Mouse (Mus musculus): ENCODE results near the gene Emp2. TPM values are rescaled to one million over a fixed set of nuclear protein-coding genes. Genes with fewer than 3 reads are reported as not detected.

Emp2 gene
- 16.7 and 19.3 TPM in 2 replicates for polyA plus RNA-seq (2012; rRNA removed)

- DNase-seq (ENCODE audit: extremely low spot score in 1 of 2, low spot score in 1 of 2), result peak in 1 of 2 experiments; percentile 10
These were observed at the start of gene Emp2 for GRCm38 (mm10) chr16:10313646-10314088. TSS of gene Emp2 (minus strand) at chr16:10313968.

GRCm38 (mm10) chr16:10363061-10363460 lies 49.3 kb upstream of the Emp2 start:
- no peak for DNase-seq (ENCODE audit: extremely low spot score in 1 of 2, low spot score in 1 of 2)

GRCm38 (mm10) chr16:10359241-10359640 lies 45.5 kb upstream of the Emp2 start:
- DNase-seq (ENCODE audit: extremely low spot score in 1 of 2, low spot score in 1 of 2), result no peak

- no peak for DNase-seq (ENCODE audit: extremely low spot score in 1 of 2, low spot score in 1 of 2)
These were observed 44.5 kb upstream of the Emp2 start for GRCm38 (mm10) chr16:10358010-10358934.

GRCm38 (mm10) chr16:10355004-10355403 lies 41.2 kb upstream of the Emp2 start:
- peak in 1 of 2 experiments; percentile 23 for DNase-seq (ENCODE audit: extremely low spot score in 1 of 2, low spot score in 1 of 2)

- DNase-seq (ENCODE audit: extremely low spot score in 1 of 2, low spot score in 1 of 2), result no peak
These were observed 37.4 kb upstream of the Emp2 start for GRCm38 (mm10) chr16:10351050-10351636.

- no peak for DNase-seq (ENCODE audit: extremely low spot score in 1 of 2, low spot score in 1 of 2)
These were observed 36.1 kb upstream of the Emp2 start for GRCm38 (mm10) chr16:10349876-10350275.

- DNase-seq (ENCODE audit: extremely low spot score in 1 of 2, low spot score in 1 of 2), result no peak
These were observed 35.7 kb upstream of the Emp2 start for GRCm38 (mm10) chr16:10349436-10349835.

- peak in 1 of 2 experiments; percentile 24 for DNase-seq (ENCODE audit: extremely low spot score in 1 of 2, low spot score in 1 of 2)
These were observed 33.8 kb upstream of the Emp2 start for GRCm38 (mm10) chr16:10347551-10347950.

- DNase-seq (ENCODE audit: extremely low spot score in 1 of 2, low spot score in 1 of 2), result no peak
These were observed 27.3 kb upstream of the Emp2 start for GRCm38 (mm10) chr16:10341110-10341509.

GRCm38 (mm10) chr16:10339930-10340329 lies 26.2 kb upstream of the Emp2 start:
- DNase-seq (ENCODE audit: extremely low spot score in 1 of 2, low spot score in 1 of 2), result no peak

GRCm38 (mm10) chr16:10338601-10339000 lies 24.8 kb upstream of the Emp2 start:
- DNase-seq (ENCODE audit: extremely low spot score in 1 of 2, low spot score in 1 of 2), result peak in 1 of 2 experiments; percentile 23

GRCm38 (mm10) chr16:10337422-10338197 lies 23.8 kb upstream of the Emp2 start:
- DNase-seq (ENCODE audit: extremely low spot score in 1 of 2, low spot score in 1 of 2), result peak in 1 of 2 experiments; percentile 32

GRCm38 (mm10) chr16:10336454-10337421 lies 23.0 kb upstream of the Emp2 start:
- no peak for DNase-seq (ENCODE audit: extremely low spot score in 1 of 2, low spot score in 1 of 2)

GRCm38 (mm10) chr16:10335953-10336352 lies 22.2 kb upstream of the Emp2 start:
- no peak for DNase-seq (ENCODE audit: extremely low spot score in 1 of 2, low spot score in 1 of 2)

- DNase-seq (ENCODE audit: extremely low spot score in 1 of 2, low spot score in 1 of 2), result no peak
These were observed 19.0 kb upstream of the Emp2 start for GRCm38 (mm10) chr16:10332732-10333131.

GRCm38 (mm10) chr16:10330586-10331495 lies 17.1 kb upstream of the Emp2 start:
- no peak for DNase-seq (ENCODE audit: extremely low spot score in 1 of 2, low spot score in 1 of 2)

- DNase-seq (ENCODE audit: extremely low spot score in 1 of 2, low spot score in 1 of 2), result no peak
These were observed 14.0 kb upstream of the Emp2 start for GRCm38 (mm10) chr16:10327563-10328333.

Measured in frontal cortex, adult 2 months (tissue).